Mouse (Mus musculus): ENCODE measurements around the gene Pkd1l2. TPM values are rescaled to one million over a fixed set of nuclear protein-coding genes. Genes with fewer than 3 reads are reported as not detected.

Pkd1l2 gene
- polyA plus RNA-seq, 1 experiment from 2014 or later, result not detected

- 96% methylated on average over 5 of the region's 5 CpGs for WGBS
- Histone ChIP-seq H3K27me3 (replicated peaks; ENCODE audit: control insufficient read depth, insufficient read depth, low read length) (no peaks in the 10 kb centered on the region), H3K4me1 (replicated peaks; ENCODE audit: control insufficient read depth, insufficient read depth, low read length) (no peaks in the 10 kb centered on the region), H3K36me3 (ENCODE audit: control insufficient read depth, insufficient read depth) (no peaks in the 10 kb centered on the region), H3K27ac (ENCODE audit: low read length) (no peak overlapping the region), H3K4me3 (replicated peaks; ENCODE audit: low read length) (no peak overlapping the region), H3K9ac (replicated peaks; ENCODE audit: low read depth, low read length) (no peak overlapping the region), H3K9me3 (ENCODE audit: control insufficient read depth, low read length) (no peaks in the 10 kb centered on the region), H3K4me2 (ENCODE audit: low read length) (no peak overlapping the region)
- no peak for ATAC-seq
Measured at GRCm38 (mm10) chr8:117027601-117028000, 54.6 kb downstream of the Pkd1l2 start.

- no peaks in the 10 kb centered on the region for H3K36me3 ChIP-seq (ENCODE audit: control insufficient read depth, insufficient read depth)
- H3K27ac ChIP-seq (ENCODE audit: low read length), result no peak overlapping the region
- ATAC-seq, result no peak
- no peak overlapping the region for H3K4me3 ChIP-seq (replicated peaks; ENCODE audit: low read length)
- H3K9me3 ChIP-seq (ENCODE audit: control insufficient read depth, low read length), result no peaks in the 10 kb centered on the region
- 0 out of 2 replicates have a peak, but pooled peaks cover 2% of the 10 kb centered on the region for H3K4me1 ChIP-seq (replicated peaks; ENCODE audit: control insufficient read depth, insufficient read depth, low read length)
- no peaks in the 10 kb centered on the region for H3K27me3 ChIP-seq (replicated peaks; ENCODE audit: control insufficient read depth, insufficient read depth, low read length)
- no peak overlapping the region for H3K9ac ChIP-seq (replicated peaks; ENCODE audit: low read depth, low read length)
- no peak overlapping the region for H3K4me2 ChIP-seq (ENCODE audit: low read length)
- WGBS, result 74% methylated on average over 1 of the region's 1 CpGs
Measured at GRCm38 (mm10) chr8:117022297-117022993, 59.8 kb downstream of the Pkd1l2 start.

- no peak for ATAC-seq
- H3K4me1 ChIP-seq (replicated peaks; ENCODE audit: control insufficient read depth, insufficient read depth, low read length), result 0 out of 2 replicates have a peak, but pooled peaks cover 2% of the 10 kb centered on the region
- no peak overlapping the region for H3K4me3 ChIP-seq (replicated peaks; ENCODE audit: low read length)
- no peaks in the 10 kb centered on the region for H3K9me3 ChIP-seq (ENCODE audit: control insufficient read depth, low read length)
- H3K36me3 ChIP-seq (ENCODE audit: control insufficient read depth, insufficient read depth), result no peaks in the 10 kb centered on the region
- H3K27ac ChIP-seq (ENCODE audit: low read length), result peak overlapping the region; percentile 29
- WGBS, result 78% methylated on average over 18 of the region's 18 CpGs
- H3K4me2 ChIP-seq (ENCODE audit: low read length), result no peak overlapping the region
- no peak overlapping the region for H3K9ac ChIP-seq (replicated peaks; ENCODE audit: low read depth, low read length)
- no peaks in the 10 kb centered on the region for H3K27me3 ChIP-seq (replicated peaks; ENCODE audit: control insufficient read depth, insufficient read depth, low read length)
Measured at GRCm38 (mm10) chr8:117019323-117020275, 62.6 kb downstream of the Pkd1l2 start.

- no peaks in the 10 kb centered on the region for H3K27me3 ChIP-seq (replicated peaks; ENCODE audit: control insufficient read depth, insufficient read depth, low read length)
- H3K4me2 ChIP-seq (ENCODE audit: low read length), result no peak overlapping the region
- H3K4me1 ChIP-seq (replicated peaks; ENCODE audit: control insufficient read depth, insufficient read depth, low read length), result 0 out of 2 replicates have a peak, but pooled peaks cover 2% of the 10 kb centered on the region
- 93% methylated on average over 4 of the region's 4 CpGs for WGBS
- H3K9ac ChIP-seq (replicated peaks; ENCODE audit: low read depth, low read length), result no peak overlapping the region
- H3K36me3 ChIP-seq (ENCODE audit: control insufficient read depth, insufficient read depth), result no peaks in the 10 kb centered on the region
- H3K27ac ChIP-seq (ENCODE audit: low read length), result no peak overlapping the region
- H3K4me3 ChIP-seq (replicated peaks; ENCODE audit: low read length), result no peak overlapping the region
- H3K9me3 ChIP-seq (ENCODE audit: control insufficient read depth, low read length), result no peaks in the 10 kb centered on the region
- ATAC-seq, result no peak
Measured at GRCm38 (mm10) chr8:117017896-117018295, 64.4 kb downstream of the Pkd1l2 start.

GRCm38 (mm10) chr8:117017006-117017405 is 65.2 kb downstream of the Pkd1l2 start:
- 0 out of 2 replicates have a peak, but pooled peaks cover 2% of the 10 kb centered on the region for H3K4me1 ChIP-seq (replicated peaks; ENCODE audit: control insufficient read depth, insufficient read depth, low read length)
- no peak overlapping the region for H3K4me3 ChIP-seq (replicated peaks; ENCODE audit: low read length)
- H3K4me2 ChIP-seq (ENCODE audit: low read length), result no peak overlapping the region
- H3K27me3 ChIP-seq (replicated peaks; ENCODE audit: control insufficient read depth, insufficient read depth, low read length), result no peaks in the 10 kb centered on the region
- no peaks in the 10 kb centered on the region for H3K36me3 ChIP-seq (ENCODE audit: control insufficient read depth, insufficient read depth)
- H3K9ac ChIP-seq (replicated peaks; ENCODE audit: low read depth, low read length), result no peak overlapping the region
- 34% methylated on average over 8 of the region's 8 CpGs for WGBS
- H3K27ac ChIP-seq (ENCODE audit: low read length), result no peak overlapping the region
- no peaks in the 10 kb centered on the region for H3K9me3 ChIP-seq (ENCODE audit: control insufficient read depth, low read length)
- ATAC-seq, result no peak

- no peaks in the 10 kb centered on the region for H3K9me3 ChIP-seq (ENCODE audit: control insufficient read depth, low read length)
- no peak overlapping the region for H3K27ac ChIP-seq (ENCODE audit: low read length)
- H3K9ac ChIP-seq (replicated peaks; ENCODE audit: low read depth, low read length), result no peak overlapping the region
- H3K4me1 ChIP-seq (replicated peaks; ENCODE audit: control insufficient read depth, insufficient read depth, low read length), result 0 out of 2 replicates have a peak, but pooled peaks cover 2% of the 10 kb centered on the region
- H3K27me3 ChIP-seq (replicated peaks; ENCODE audit: control insufficient read depth, insufficient read depth, low read length), result no peaks in the 10 kb centered on the region
- no peaks in the 10 kb centered on the region for H3K36me3 ChIP-seq (ENCODE audit: control insufficient read depth, insufficient read depth)
- 60% methylated on average over 4 of the region's 4 CpGs for WGBS
- no peak overlapping the region for H3K4me2 ChIP-seq (ENCODE audit: low read length)
- ATAC-seq, result no peak
- no peak overlapping the region for H3K4me3 ChIP-seq (replicated peaks; ENCODE audit: low read length)
Measured at GRCm38 (mm10) chr8:117015670-117016069, 66.6 kb downstream of the Pkd1l2 start.

GRCm38 (mm10) chr8:117011366-117011765 is 70.9 kb downstream of the Pkd1l2 start:
- H3K27me3 ChIP-seq (replicated peaks; ENCODE audit: control insufficient read depth, insufficient read depth, low read length), result no peaks in the 10 kb centered on the region
- ATAC-seq, result no peak
- H3K9me3 ChIP-seq (ENCODE audit: control insufficient read depth, low read length), result no peaks in the 10 kb centered on the region
- no peak overlapping the region for H3K4me3 ChIP-seq (replicated peaks; ENCODE audit: low read length)
- 90% methylated on average over 9 of the region's 9 CpGs for WGBS
- no peaks in the 10 kb centered on the region for H3K36me3 ChIP-seq (ENCODE audit: control insufficient read depth, insufficient read depth)
- H3K4me1 ChIP-seq (replicated peaks; ENCODE audit: control insufficient read depth, insufficient read depth, low read length), result no peaks in the 10 kb centered on the region
- no peak overlapping the region for H3K27ac ChIP-seq (ENCODE audit: low read length)
- no peak overlapping the region for H3K4me2 ChIP-seq (ENCODE audit: low read length)
- no peak overlapping the region for H3K9ac ChIP-seq (replicated peaks; ENCODE audit: low read depth, low read length)

- no peaks in the 10 kb centered on the region for H3K27me3 ChIP-seq (replicated peaks; ENCODE audit: control insufficient read depth, insufficient read depth, low read length)
- H3K27ac ChIP-seq (ENCODE audit: low read length), result no peak overlapping the region
- H3K4me2 ChIP-seq (ENCODE audit: low read length), result peak overlapping the region; percentile 97
- 65% methylated on average over 11 of the region's 11 CpGs for WGBS
- peaks cover 14% of the 10 kb centered on the region for H3K4me1 ChIP-seq (replicated peaks; ENCODE audit: control insufficient read depth, insufficient read depth, low read length)
- H3K36me3 ChIP-seq (ENCODE audit: control insufficient read depth, insufficient read depth), result no peaks in the 10 kb centered on the region
- peak overlapping the region; percentile 78 for H3K4me3 ChIP-seq (replicated peaks; ENCODE audit: low read length)
- no peak for ATAC-seq
- H3K9ac ChIP-seq (replicated peaks; ENCODE audit: low read depth, low read length), result peak overlapping the region; percentile 33
- no peaks in the 10 kb centered on the region for H3K9me3 ChIP-seq (ENCODE audit: control insufficient read depth, low read length)
Measured at GRCm38 (mm10) chr8:116994016-116994716, 88.1 kb downstream of the Pkd1l2 start.

All from forebrain, embryonic 16.5 days (tissue).